Comparison of ENCODE assay signal across 6 mouse cellular contexts in genomic region chr16:11601336-11602082, GRCm38 (mm10).
"Had no signal": no experiment of that assay in that cellular context is flagged by ENCODE, and none has a peak within 500 bp of the region (broad histone marks: within the 10 kb centered on the region; RNA-seq: fewer than 3 reads in every experiment).

No protein-coding gene starts in this region.

- ATAC-seq: midbrain, embryonic 15.5 days had no signal

- DNase-seq: kidney, adult 11 months; kidney, adult 9 months; kidney, postnatal 4 days; lung, postnatal 14 days; retina, postnatal 1 day had no signal
